Mouse (Mus musculus) frontal cortex, adult (tissue): ENCODE data around the gene Gm8113.
A peak's percentile ranks its signal among the peaks of the same experiment; 100 is the strongest.
"Not testable (repeated sequence)": the region's sequence is repeated elsewhere in the genome, so short reads cannot be mapped to it uniquely, and the experiment has no call there.

Source experiments
- ATAC-seq: cut with Nextera tagmentation; 2 replicates; pipeline ENCODE4 v1.9.2; 2017; ENCODE audit warnings: mild to moderate bottlenecking, moderate library complexity, mixed read lengths; ENCODE audit not compliant: low TSS enrichment

Gene Gm8113

DNA sequence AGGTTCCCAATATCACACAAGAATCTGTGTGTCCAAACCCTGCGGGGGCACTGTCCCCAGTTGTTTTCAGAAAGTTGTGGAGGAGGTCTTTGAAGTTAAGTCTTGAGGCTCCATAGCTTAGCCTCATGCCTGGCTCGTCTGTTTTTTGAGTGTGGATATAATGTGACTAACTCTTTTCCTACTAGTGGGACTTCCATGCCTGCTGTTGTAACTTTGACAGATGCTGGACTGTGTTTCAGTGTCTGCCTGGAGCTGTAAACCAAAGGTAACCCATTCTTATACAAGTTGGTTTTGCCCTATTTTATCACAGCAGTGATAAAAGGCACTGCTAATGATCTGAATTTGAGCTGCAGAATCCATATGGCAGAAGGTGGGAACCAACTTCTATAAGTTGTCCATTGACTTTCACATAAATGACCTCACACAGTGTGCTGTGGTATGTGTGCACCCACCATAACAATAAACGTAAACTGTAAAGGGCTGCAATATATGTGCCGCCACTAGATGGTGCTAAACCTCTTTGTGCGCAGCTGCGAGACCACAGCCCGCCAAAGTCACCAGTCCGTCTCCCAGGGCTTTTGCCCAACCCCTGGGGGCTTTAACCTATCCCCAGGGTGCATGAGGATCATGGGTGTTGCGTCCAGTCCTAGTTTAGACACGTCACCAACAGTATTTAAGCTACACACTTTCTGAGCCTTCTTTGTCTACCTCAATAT lies at the start of gene Gm8113:
Gm8113 (plus strand) TSS at position 703 of the 716 bp plus-strand sequence.
- 0 out of 2 replicates have a peak, but pooled peaks have one; percentile 69 for ATAC-seq

GRCm38 (mm10) chr14:43875417-43875816 lies 49.8 kb upstream of the Gm8113 start, which contains the start of gene Ear1:
Ear1 (minus strand) TSS chr14:43875517.
- ATAC-seq: not testable (repeated sequence)

DNA sequence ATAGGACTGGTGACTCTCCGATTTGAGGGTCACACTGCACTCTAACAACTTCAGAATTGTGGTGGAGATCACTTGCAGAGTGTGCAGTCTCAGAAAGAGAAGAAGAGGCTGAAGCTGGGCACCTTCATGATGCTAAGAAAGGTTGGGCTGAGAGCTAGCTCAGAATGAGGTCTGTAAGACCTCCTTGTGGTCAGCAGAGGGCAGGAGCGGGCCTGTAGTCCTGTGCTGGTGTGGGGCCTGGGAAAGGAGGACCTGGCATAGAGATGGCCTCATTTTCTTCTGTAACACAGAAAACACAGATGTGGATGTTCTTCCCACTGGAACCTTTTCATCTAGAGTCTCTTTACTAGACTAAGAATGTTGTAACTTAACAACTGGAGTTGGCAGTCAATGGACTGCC lies 47.4 kb upstream of the Gm8113 start:
- ATAC-seq: peak; percentile 50; the same call in 1 of the 2 replicates

DNA sequence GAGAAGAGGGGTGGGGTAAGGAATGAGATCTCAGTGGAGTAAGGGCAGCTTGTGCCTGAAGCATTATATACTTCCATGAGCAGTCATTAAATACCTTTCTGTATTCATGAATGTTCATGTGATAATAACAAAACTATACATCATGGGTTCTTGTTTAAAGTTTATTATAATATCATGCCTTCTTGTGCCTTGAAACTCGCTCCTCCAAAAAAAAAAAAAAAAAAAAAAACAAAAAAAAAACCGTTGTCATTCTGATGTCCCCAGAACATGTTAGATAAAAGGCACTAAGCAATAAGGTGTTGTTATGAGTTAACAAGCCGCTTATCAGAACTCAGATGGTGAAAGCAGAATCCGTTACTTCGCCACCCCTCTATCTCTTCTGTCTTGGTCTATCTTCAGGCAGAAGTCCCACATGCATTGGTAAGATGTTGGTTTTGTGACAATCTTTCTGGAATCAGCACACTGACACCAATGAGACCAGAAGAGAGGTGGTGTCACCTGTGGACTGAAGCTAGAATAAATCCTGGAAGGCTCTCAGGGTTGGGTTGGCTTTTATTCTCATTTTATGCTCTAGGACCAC lies 45.1 kb upstream of the Gm8113 start:
- not testable (repeated sequence) for ATAC-seq

DNA sequence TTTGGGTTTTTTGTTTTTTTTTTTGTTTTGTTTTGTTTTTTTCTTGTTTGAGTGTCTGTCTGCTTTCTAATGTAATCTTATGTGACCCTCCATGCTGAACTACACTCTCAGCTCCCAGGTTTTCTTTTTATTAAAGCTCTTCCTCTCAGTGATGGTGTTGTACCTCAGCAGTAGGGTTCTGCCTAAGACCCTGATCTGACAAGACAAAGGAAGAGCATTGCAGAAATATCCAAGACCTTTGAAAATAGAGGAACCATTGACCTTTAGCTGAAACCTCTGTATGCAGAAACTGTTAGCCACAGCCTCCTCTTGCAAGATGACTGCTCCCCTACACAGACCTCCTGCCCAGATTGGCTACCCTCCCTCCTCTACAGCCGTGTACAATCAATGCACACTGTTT lies 39.0 kb upstream of the Gm8113 start:
- ATAC-seq: not testable (repeated sequence)

DNA sequence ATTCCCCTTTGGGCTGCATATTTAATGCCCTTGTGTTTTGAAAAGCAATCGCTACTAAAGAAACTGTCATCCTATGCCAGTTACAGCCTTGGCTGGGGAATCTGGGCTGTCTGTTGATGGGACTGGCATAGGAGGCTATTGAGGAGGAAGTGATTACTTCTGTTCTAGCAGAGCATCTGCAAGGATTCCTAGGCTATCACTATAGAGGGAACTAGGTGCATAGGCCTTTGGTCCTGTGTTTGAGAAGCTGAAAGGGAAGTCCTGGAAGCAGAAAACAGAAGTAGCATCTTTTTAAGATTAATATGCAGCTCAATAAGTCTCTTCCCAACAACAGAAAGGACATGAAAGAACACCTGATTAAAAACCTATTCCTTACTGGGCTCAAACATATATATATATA lies 33.9 kb upstream of the Gm8113 start:
- not testable (repeated sequence) for ATAC-seq

DNA sequence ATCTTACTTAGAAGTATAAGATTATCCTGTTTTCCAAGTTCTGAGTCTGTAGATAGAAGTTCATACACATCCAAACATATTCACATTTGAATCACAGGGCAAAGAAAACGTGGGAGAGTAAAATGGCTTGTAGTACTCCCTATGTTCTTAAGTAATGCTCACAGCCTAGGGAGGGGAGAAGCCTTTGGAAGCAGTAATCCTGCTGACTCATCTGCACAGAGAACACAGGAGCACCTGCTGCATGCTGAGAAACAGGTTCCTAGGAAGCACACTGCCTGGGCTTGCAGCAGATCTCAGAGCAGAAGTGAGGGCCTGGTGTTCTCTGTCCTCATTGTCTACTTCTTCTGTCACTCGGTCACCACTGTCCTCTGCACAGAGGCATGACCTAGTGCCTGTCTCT lies 29.8 kb upstream of the Gm8113 start:
- peak; percentile 55; the same call in 1 of the 2 replicates for ATAC-seq

- not testable (repeated sequence) for ATAC-seq
Observed at GRCm38 (mm10) chr14:43898577-43898976, 26.6 kb upstream of the Gm8113 start.

DNA sequence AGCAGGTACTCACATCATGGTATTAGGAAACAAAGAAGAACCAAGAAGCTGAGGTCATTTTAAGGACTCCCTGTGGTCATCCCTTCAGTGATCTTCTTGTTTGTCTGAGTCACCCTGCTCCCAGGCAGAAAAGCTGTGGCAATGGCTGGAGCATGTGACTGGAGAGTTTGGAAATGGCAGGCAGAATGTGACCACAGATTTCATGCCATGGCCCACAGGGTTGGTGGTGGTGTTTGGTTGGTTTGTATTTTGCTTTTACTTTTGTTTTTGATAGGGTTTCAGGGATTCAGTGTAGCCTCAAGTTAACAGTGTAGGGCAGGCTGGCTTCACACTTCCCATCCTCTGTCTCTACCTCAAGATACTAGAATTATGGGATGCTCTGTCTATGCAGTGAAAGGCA lies 7.0 kb upstream of the Gm8113 start:
- ATAC-seq: not testable (repeated sequence)

- not testable (repeated sequence) for ATAC-seq
Observed at GRCm38 (mm10) chr14:43923459-43923858, 1.7 kb upstream of the Gm8113 start, which contains the start of gene Ear10. Ear10 (minus strand) TSS chr14:43923559.

DNA sequence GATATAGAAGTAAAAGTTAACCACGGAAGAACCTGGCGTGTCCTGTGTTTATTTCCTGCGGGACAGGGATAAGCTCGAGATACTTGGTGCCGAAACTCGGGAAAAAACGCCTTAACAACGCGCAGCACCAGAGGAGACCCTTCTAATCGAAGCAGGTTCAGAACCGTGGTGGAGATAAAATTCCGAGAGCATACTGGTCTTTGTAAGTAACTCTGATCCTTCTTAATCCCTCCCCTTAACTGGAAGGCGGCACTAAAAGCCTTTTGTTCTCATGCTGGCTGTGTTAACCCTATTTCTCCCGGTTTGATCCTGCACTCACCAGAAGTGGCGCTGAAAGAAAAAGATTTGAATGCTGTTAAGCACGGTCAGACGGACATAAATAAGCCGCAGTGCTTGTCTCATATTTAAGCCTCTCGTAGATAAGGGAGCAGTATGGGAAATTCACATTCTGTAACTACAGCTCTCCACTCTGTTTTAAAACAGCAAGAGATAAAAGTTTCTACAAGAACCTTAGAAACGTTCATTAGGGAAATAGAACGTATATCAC lies 287 bp downstream of the Gm8113 start:
- ATAC-seq: not testable (repeated sequence)

- not testable (repeated sequence) for ATAC-seq
Observed at GRCm38 (mm10) chr14:43932991-43933390, 7.8 kb downstream of the Gm8113 start.

DNA sequence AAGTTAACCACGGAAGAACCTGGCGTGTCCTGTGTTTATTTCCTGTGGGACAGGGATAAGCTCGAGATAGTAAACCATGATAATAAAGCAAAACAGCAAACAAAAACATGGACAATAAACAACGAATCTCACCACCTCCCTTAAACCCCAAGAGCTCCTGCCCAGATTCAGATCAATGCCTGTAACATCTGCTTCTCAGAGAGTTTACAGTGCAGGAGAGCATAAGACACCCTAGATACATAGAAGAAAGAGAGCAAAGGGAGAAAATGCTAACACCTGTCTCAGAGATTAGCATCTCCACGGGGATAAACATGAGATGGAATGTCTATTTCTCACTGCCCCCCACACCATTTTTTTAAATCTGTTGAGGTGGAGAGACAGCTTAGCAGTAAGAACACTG lies 8.2 kb downstream of the Gm8113 start:
- not testable (repeated sequence) for ATAC-seq

DNA sequence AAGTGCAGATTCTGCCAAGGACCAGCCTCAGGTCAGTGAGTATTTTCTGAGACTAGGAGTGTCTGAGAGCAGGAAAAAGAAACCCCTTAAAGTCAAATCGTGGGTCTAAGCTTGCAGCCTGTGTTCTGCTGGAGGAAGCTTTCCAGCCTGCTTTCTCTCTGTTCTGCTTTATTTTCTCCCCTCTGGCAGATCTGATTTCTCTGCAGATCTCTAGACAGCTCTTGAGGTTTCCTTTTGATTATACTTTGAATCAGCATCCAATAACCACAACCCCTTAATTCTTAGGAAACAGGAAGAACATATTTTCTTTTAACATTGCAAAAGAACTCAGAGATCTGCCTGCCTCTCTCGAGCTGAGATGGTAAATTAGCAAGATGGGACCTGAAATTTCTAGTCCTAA lies 28.2 kb downstream of the Gm8113 start:
- not testable (repeated sequence) for ATAC-seq

GRCm38 (mm10) chr14:43955074-43955473 lies 29.9 kb downstream of the Gm8113 start:
- ATAC-seq: peak; percentile 50; the same call in 1 of the 2 replicates

GRCm38 (mm10) chr14:43956769-43957168 lies 31.6 kb downstream of the Gm8113 start, which contains the start of gene Ang5:
Ang5 (plus strand) TSS chr14:43957069.
- not testable (repeated sequence) for ATAC-seq
